Mouse (Mus musculus) spleen, postnatal 0 days (tissue): ENCODE measurements around the gene Gm17693. TPM values are rescaled to one million over a fixed set of nuclear protein-coding genes. Genes with fewer than 3 reads are reported as not detected.

Experiments
- polyA plus RNA-seq: library from polyadenylated mRNA; unstranded; fragments of >200 nt; fragmentation: Nextera tagmentation; extraction: Ambion mirVana; gene quantifications from 2 replicates; pipeline ENCODE4 v1.2.1, GENCODE M21; 2015

The Gm17693 gene
- polyA plus RNA-seq, result not detected in 2 replicates

GRCm38 (mm10) chrX:125705144-125705543 lies at the start of gene Gm17693:
Gene Gm17693 (plus strand): TSS chrX:125705444.

